Mouse (Mus musculus) heart, postnatal 0 days (tissue): Measurements from ENCODE around the gene Il1rap. TPM values are rescaled to one million over a fixed set of nuclear protein-coding genes. Genes with fewer than 3 reads are reported as not detected.

Source experiments
- ATAC-seq: fragments of 200-750 bp; cut with Nextera tagmentation; 2 replicates; pipeline ENCODE4 v1.8.0; 2017; ENCODE audit warnings: low read depth, moderate number of reproducible peaks, moderate library complexity; ENCODE audit not compliant: insufficient read depth
- DNase-seq: peaks from one replicate; pipeline ENCODE4 v3.0.0-alpha.2; 2016; ENCODE audit warnings: low spot score
- H3K27ac ChIP-seq: fragments of 300-500 bp; sonication (generic); 2 replicates; pipeline ENCODE4 v1.5.1; 2014; ENCODE audit warnings: low read depth, mild to moderate bottlenecking
- H3K27me3 ChIP-seq: fragments of 300-500 bp; sonication (generic); 2 replicates; pipeline ENCODE4 v1.6.1; 2014; ENCODE audit warnings: low read length, mixed read lengths; ENCODE audit not compliant: control insufficient read depth, insufficient read depth
- H3K36me3 ChIP-seq: fragments of 300-500 bp; sonication (generic); replicated peaks from 2 replicates; pipeline ENCODE4 v1.6.1; 2014; ENCODE audit warnings: low read length, mixed read lengths; ENCODE audit not compliant: control insufficient read depth, insufficient read depth
- H3K4me1 ChIP-seq: fragments of 300-500 bp; sonication (generic); 2 replicates; pipeline ENCODE4 v1.6.1; 2014; ENCODE audit warnings: antibody characterized with exemption; ENCODE audit not compliant: control insufficient read depth, insufficient read depth
- H3K4me2 ChIP-seq: fragments of 300-500 bp; sonication (generic); 2 replicates; pipeline ENCODE4 v1.6.1; 2014; ENCODE audit warnings: low read depth, mild to moderate bottlenecking, low read length, moderate library complexity
- H3K4me3 ChIP-seq: fragments of 300-500 bp; sonication (generic); 2 replicates; pipeline ENCODE4 v1.5.1; 2014; ENCODE audit warnings: low read depth, low read length
- H3K9ac ChIP-seq: fragments of 300-500 bp; sonication (generic); replicated peaks from 2 replicates; pipeline ENCODE4 v1.6.1; 2014; ENCODE audit warnings: low read depth, low read length, mixed read lengths
- H3K9me3 ChIP-seq: fragments of 300-500 bp; sonication (generic); replicated peaks from 2 replicates; pipeline ENCODE4 v1.6.1; 2016; ENCODE audit warnings: low read length; ENCODE audit not compliant: control insufficient read depth
- CTCF ChIP-seq: IDR thresholded peaks from 2 replicates; pipeline ENCODE4 v1.5.1; 2016; ENCODE audit warnings: antibody characterized with exemption, control low read depth, low read depth
- EP300 ChIP-seq: IDR thresholded peaks from 2 replicates; pipeline ENCODE4 v1.6.1; 2016; ENCODE audit warnings: antibody characterized with exemption, low read depth
- WGBS: fragments of 180-500 bp; shearing (Covaris S2); extraction: QIAGEN DNeasy Blood & Tissue Kit; methylation state at CpG from one replicate; pipeline ENCODE4 v1.1.7; 2014; 5-methylcytosine and 5-hydroxymethylcytosine counted together
- polyA plus RNA-seq: library from polyadenylated mRNA; unstranded; fragments of >200 nt; fragmentation: Nextera tagmentation; extraction: Ambion mirVana; gene quantifications from 2 replicates; pipeline ENCODE4 v1.2.1, GENCODE M21; 2015
- total RNA-seq: library from RNA; depleted of rRNA; stranded (reverse); fragments of >200 nt; gene quantifications from 2 replicates; pipeline ENCODE4 v1.2.3, GENCODE M21; 2014; ENCODE audit warnings: low replicate concordance

The Il1rap gene
- total and polyA plus RNA-seq, 2 experiments from 2014 or later: 1.7 to 4.0 TPM

DNA sequence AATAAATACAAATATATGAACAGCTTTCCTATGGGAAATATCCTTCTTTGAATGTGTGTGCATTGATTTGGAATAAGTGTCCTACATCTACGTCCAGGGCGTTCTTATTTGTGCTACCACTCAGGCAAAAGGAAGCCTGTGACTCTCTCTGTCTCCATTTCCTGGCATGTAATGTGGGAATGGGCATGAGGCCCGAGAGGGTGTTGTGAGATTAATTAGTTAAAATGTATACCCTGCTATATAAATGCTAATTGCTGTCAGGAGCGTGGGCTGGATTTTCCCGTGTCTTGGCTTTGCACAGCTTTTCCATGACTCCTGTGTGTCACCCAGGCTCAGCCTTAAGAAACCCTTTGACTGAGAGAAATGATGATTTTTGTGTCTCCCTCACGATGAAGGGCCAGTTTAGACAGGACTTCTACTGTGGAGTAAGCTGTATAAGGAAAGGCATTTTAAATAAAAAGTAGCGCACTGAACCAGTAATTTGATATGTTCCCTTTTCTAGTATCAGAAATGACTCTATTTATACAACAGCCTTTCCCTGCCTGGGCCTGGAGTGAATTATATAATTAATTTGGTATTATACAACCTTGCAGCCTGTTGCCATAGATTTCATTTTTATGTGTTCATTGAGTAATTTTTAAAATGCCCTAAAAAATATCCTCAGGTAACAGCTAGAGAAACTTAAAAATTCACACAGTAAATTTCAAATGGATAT lies 81.4 kb downstream of the Il1rap start:
- H3K4me3 ChIP-seq: no peak overlapping the region
- no peak overlapping the region for H3K4me2 ChIP-seq
- WGBS: 78% methylated on average over 7 of the region's 7 CpGs
- H3K9me3 ChIP-seq: no peaks in the 10 kb centered on the region
- no peak for TF ChIP-seq EP300
- no peak for TF ChIP-seq CTCF
- ATAC-seq (no peak), DNase-seq (no peak)
- no peak overlapping the region for H3K9ac ChIP-seq
- H3K27me3 ChIP-seq: no peaks in the 10 kb centered on the region
- H3K4me1 ChIP-seq: no peaks in the 10 kb centered on the region
- H3K36me3 ChIP-seq: no peaks in the 10 kb centered on the region
- no peak overlapping the region for H3K27ac ChIP-seq

GRCm38 (mm10) chr16:26666401-26666800 lies 84.9 kb downstream of the Il1rap start:
- Histone ChIP-seq H3K4me1 (no peaks in the 10 kb centered on the region), H3K4me3 (no peak overlapping the region), H3K27me3 (no peaks in the 10 kb centered on the region), H3K4me2 (no peak overlapping the region), H3K9ac (no peak overlapping the region), H3K36me3 (no peaks in the 10 kb centered on the region), H3K9me3 (no peaks in the 10 kb centered on the region), H3K27ac (no peak overlapping the region)
- DNase-seq (no peak), ATAC-seq (no peak)
- WGBS: 71% methylated on average over 2 of the region's 2 CpGs
- no peak for TF ChIP-seq EP300
- TF ChIP-seq CTCF: no peak

GRCm38 (mm10) chr16:26669081-26669480 lies 87.6 kb downstream of the Il1rap start:
- Histone ChIP-seq H3K4me2 (no peak overlapping the region), H3K27me3 (no peaks in the 10 kb centered on the region), H3K4me1 (no peaks in the 10 kb centered on the region), H3K9me3 (no peaks in the 10 kb centered on the region), H3K36me3 (no peaks in the 10 kb centered on the region), H3K27ac (no peak overlapping the region), H3K4me3 (no peak overlapping the region), H3K9ac (no peak overlapping the region)
- ATAC-seq: no peak
- no peak for DNase-seq
- 57% methylated on average over 2 of the region's 2 CpGs for WGBS
- TF ChIP-seq CTCF: no peak
- no peak for TF ChIP-seq EP300

DNA sequence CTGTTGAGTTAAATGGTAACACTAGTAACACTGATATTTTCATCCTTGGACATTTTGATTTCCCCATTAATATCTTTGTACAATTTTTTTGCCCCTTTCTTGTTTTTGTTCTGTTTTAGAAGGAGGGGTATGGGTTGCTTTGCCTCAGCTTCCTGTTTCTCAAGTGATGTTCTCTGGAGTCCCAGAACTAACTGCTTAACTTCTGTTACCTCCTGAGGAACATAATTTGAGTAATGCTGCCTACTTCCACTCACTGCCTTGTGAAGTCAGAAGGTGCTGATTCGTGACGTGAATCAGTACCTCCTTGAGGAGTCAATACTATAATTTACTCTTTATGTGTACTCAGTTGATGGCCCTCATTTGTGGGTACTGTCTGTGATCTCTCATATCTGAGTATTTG lies 98.9 kb downstream of the Il1rap start:
- Histone ChIP-seq H3K27me3 (no peaks in the 10 kb centered on the region), H3K4me3 (no peak overlapping the region), H3K9me3 (no peaks in the 10 kb centered on the region), H3K4me2 (no peak overlapping the region), H3K9ac (no peak overlapping the region), H3K36me3 (no peaks in the 10 kb centered on the region), H3K27ac (no peak overlapping the region), H3K4me1 (no peaks in the 10 kb centered on the region)
- 83% methylated on average over 2 of the region's 2 CpGs for WGBS
- DNase-seq: no peak
- TF ChIP-seq CTCF (no peak), EP300 (no peak)
- no peak for ATAC-seq

DNA sequence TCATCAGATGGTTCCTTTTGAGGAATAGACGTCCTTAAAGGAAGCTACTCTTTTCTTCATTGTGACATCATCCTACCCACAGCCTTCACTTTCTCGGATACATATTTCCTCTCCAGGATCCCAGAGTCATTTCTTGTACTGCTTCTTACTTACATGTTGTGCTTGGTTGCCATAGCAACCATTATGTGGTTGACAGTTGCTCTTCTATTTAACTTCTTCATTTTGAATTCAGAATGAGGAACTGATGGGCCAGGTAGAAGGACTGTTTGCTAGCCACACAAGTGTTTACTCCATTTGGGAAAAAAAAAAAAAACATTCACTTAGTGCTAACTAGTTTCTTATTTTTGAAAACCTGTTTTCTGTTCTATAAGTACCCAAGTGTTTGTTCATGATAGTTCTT lies 108.3 kb downstream of the Il1rap start:
- no peak overlapping the region for H3K4me2 ChIP-seq
- no peak overlapping the region for H3K27ac ChIP-seq
- H3K36me3 ChIP-seq: no peaks in the 10 kb centered on the region
- ATAC-seq (no peak), DNase-seq (no peak)
- no peaks in the 10 kb centered on the region for H3K27me3 ChIP-seq
- H3K4me3 ChIP-seq: no peak overlapping the region
- H3K9ac ChIP-seq: no peak overlapping the region
- no peak for TF ChIP-seq EP300
- TF ChIP-seq CTCF: no peak
- 50% methylated on average over 2 of the region's 2 CpGs for WGBS
- H3K4me1 ChIP-seq: no peaks in the 10 kb centered on the region
- no peaks in the 10 kb centered on the region for H3K9me3 ChIP-seq

GRCm38 (mm10) chr16:26691294-26691693 lies 109.8 kb downstream of the Il1rap start:
- no peaks in the 10 kb centered on the region for H3K36me3 ChIP-seq

More at GRCm38 (mm10) chr16:26691294-26691693, 109.8 kb downstream of the Il1rap start:
- H3K9me3 ChIP-seq: no peaks in the 10 kb centered on the region
- no peak overlapping the region for H3K4me3 ChIP-seq
- no peak overlapping the region for H3K27ac ChIP-seq
- no peak overlapping the region for H3K9ac ChIP-seq
- H3K4me1 ChIP-seq: no peaks in the 10 kb centered on the region
- no peak overlapping the region for H3K4me2 ChIP-seq
- no peak for DNase-seq
- no peak for ATAC-seq
- WGBS: 66% methylated on average over 11 of the region's 11 CpGs
- TF ChIP-seq CTCF: no peak
- TF ChIP-seq EP300: no peak
- H3K27me3 ChIP-seq: no peaks in the 10 kb centered on the region
